Mouse (Mus musculus) ES-Bruce4 (cell line): Measurements from ENCODE around the gene Prpf8.

Experiments used
- CTCF ChIP-seq: IDR thresholded peaks from one replicate; pipeline ENCODE4 v1.8.1; 2011; ENCODE audit warnings: low read depth, low read length
- EP300 ChIP-seq: IDR thresholded peaks from 2 replicates; pipeline ENCODE4 v1.6.1; 2011; ENCODE audit warnings: low read depth, low read length; ENCODE audit not compliant: insufficient read depth
- POLR2A ChIP-seq: IDR thresholded peaks from one replicate; pipeline ENCODE4 v1.8.1; 2011; ENCODE audit warnings: low read length; ENCODE audit not compliant: insufficient read depth

DNA sequence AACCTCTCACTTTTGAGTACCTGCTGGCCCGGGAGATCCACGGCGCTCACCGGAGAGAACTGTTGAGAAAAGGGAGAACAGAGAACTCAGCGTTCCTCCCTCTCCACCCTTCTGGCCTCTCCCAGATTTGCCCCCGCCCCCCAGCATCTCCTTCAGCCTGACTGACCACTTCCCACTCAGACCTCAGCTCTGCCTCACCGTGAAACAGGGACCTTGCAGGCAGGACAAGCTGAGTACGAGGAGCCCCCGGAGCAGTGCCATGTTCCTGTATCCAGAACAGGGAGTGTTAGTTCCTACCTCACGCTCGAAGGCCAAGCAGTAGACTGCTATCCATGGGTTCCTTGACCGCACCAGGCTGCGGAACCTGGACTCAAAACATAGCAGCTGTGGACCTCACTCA, 48.4 kb upstream of the Prpf8 start:
- TF ChIP-seq CTCF (no peak), EP300 (no peak), POLR2A (no peak)
